Mouse (Mus musculus) MEL (cell line): ENCODE data around the gene Lrba.

Experiments
- CTCF ChIP-seq, 3 experiments: IDR thresholded peaks in 2 of 3; conservative IDR thresholded peaks in 1 of 3; 2 replicates each; pipeline ENCODE4 v1.5.1; 2011 to 2012; ENCODE audit warnings: low read length in 3 of 3, low read depth in 2 of 3, mild to moderate bottlenecking in 2 of 3, improper control_type of control experiment in 1 of 3, inconsistent platforms in 1 of 3, mixed read lengths in 1 of 3, moderate library complexity in 1 of 3; ENCODE audit not compliant: control insufficient read depth in 1 of 3, insufficient read depth in 1 of 3, poor library complexity in 1 of 3, severe bottlenecking in 1 of 3
- SMC3 ChIP-seq: IDR thresholded peaks from 2 replicates; pipeline ENCODE4 v1.6.1; 2011; ENCODE audit warnings: low read depth, low read length, improper control_type of control experiment

- TF ChIP-seq CTCF (IDR thresholded peaks at IDR 0.05 in 2 of 3, conservative IDR thresholded peaks at IDR 0.05 in 1 of 3; ENCODE audit: control insufficient read depth in 1 of 3, insufficient read depth in 1 of 3, low read depth in 2 of 3, low read length in 3 of 3, poor library complexity in 1 of 3, severe bottlenecking in 1 of 3) (no peak), SMC3 (no peak)
Measured at GRCm38 (mm10) chr3:86756548-86756947, 532.1 kb downstream of the Lrba start.
